Mouse (Mus musculus) 3134 (cell line): Measurements from ENCODE around the gene Dnm1.

Source experiments
- DNase-seq: peaks from one replicate; pipeline ENCODE4 v3.0.0-alpha.2; 2011; ENCODE audit warnings: low spot score; ENCODE audit not compliant: insufficient read length; ENCODE audit errors: extremely low read depth

The Dnm1 gene

DNA sequence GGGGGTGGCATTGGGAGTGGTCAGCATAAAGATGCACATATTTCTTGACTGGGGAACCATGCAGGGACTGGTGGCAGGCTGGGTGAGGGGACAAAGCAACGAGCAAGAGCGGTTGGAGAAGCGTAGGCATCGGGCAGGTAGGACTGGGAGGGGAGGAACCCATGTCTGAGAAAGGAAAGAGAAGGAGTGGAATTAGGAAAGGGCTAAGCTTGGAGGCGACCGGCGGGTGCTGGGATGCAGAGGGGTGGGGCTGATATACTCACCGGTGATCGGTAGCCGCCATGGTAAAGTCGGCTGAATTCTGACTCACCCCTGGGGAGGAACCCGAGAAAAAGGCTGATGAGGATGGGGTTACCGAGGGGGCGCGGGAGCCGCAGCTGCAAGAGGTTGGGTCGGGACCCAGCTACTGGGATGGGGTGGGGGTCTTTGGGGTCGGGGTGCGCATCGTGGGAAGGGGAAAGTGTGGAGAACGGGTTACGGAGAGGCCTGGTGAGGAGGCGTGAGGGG, 65.8 kb downstream of the Dnm1 start, which contains the start of gene Golga2:
Golga2 (plus strand) TSS at position 51 of the 507 bp plus-strand sequence.
- no peak for DNase-seq

DNA sequence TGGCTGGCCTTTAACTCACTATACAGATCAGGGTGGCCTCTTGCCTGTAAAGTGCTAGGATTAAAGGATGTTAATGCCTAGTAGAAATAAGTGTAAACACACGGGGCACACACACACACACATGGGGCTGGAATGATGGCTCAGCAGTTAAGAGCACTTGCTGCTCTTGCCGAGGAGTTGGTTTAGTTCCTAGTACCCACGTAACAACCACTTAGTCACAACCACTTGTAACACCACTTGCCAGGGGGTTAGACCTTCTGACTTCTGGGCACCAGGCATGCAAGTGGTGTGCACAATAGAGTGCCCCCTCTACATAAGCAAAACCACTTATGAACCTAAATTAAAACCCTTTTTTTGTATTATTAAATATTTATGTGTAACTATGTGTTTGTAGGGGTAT, 69.2 kb downstream of the Dnm1 start:
- no peak for DNase-seq

DNA sequence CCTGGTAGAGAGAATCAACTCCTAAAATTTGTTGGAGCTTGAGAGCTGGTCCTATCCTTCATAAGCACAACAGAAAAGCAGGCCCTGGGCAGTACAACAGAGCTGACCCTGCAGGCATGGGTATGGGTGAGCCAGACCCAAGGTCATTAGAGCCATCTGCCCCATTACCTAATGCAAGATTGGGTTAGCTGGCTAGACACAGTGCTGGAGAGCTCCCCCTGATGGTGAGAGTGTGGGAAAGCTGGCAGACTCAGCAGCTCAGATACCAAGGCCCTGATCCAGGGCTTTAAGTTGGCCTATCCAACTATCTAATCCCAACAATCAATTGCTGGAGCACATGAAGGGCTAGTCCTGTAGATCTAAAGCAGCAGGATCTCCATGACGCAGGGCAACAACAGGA, 70.4 kb downstream of the Dnm1 start:
- peak; percentile 20 for DNase-seq

DNA sequence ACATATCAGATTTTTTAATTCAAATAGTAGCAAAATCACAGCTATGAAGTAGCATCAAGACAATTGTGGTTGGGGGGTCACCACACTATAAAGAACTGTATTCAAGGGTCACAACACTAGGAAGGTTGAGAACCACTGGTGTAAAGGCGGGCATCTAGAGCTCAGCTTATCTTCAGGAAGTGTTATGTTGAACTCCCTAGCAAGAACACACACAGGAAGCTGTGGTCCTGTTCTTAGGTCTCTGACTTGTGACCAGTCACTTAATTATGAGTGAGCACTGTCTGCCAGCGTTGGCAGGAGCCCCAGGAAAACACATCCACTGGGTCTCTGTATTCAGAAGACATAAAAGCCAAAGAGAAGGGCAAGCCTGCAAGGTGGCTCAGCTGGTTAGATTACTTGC, 70.8 kb downstream of the Dnm1 start:
- DNase-seq: no peak

DNA sequence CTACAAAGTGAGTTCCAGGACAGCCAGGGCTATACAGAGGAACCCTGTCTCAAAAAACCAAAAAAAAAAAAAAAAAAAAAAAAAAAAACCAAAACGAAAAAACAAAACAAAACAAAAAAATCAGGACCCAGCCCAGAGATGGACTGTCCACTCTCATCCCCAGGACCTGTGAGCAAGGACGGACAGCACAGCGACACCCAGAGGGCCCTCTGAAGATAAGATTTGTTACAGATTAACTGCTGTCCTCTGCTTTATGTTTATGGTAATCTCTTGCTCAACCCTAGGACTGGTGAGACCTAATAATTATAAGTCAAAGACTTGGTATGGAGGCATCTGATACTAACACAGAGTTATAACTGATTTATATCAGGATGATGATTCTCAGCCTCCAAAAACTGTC, 77.3 kb downstream of the Dnm1 start:
- DNase-seq: no peak

DNA sequence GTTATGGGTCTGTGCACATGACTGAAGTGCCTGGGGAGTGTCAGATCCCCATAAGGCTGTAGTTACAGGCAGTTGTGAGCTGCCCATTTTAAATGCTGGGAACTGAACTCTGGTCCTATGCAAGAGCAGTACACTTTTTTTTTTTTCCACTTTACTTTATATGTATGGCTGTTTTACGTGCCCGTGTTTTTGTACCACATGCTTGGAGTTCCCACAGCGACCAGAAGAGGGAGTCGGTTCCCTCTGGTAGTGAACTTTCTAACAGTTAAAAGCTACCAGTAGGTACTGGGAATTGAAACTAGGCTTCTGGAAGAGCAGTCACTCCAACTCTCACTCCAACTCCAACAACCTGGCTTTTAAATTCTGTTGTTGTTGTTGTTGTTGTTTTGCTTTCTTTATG, 92.5 kb downstream of the Dnm1 start:
- DNase-seq: no peak

DNA sequence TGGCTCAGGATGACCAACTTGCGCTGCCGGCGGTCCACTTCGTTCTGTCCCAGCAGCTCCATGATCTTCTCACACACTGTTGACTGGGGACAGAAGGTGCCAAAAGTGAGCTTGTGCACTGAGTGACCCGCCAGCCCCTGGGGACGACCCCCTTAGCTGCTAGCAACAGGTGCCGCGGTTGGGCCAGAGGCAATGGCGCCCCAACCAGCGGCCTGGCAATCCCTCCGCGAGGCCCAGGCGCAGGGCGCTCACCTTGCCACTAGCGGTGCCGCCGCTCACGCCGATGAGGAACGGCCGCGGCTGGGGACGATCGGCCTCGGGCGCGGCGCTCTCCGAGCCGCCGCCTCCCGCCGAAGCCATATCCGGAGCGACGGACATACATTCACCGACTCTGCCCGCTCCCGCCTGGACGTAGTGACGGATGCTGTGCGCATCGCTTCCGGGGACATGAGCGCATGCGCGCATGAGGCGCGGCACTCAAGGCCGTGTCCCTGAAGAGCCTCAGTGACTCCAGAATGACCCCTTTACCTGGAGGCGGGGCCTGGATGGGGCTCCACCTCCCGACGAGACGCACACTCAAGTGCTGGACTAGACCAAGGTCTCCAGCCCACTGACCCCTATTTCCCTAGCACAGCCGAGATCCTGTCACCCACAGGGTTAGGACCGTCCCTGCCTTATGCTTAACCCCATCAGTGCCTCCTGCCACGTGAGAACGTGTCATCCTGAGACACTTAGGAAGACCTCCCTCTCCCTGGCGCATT, 93.3 kb downstream of the Dnm1 start, which contains the start of gene Uck1:
Uck1 (minus strand) TSS at position 503 of the 761 bp plus-strand sequence.
- peak; percentile 94 for DNase-seq

DNA sequence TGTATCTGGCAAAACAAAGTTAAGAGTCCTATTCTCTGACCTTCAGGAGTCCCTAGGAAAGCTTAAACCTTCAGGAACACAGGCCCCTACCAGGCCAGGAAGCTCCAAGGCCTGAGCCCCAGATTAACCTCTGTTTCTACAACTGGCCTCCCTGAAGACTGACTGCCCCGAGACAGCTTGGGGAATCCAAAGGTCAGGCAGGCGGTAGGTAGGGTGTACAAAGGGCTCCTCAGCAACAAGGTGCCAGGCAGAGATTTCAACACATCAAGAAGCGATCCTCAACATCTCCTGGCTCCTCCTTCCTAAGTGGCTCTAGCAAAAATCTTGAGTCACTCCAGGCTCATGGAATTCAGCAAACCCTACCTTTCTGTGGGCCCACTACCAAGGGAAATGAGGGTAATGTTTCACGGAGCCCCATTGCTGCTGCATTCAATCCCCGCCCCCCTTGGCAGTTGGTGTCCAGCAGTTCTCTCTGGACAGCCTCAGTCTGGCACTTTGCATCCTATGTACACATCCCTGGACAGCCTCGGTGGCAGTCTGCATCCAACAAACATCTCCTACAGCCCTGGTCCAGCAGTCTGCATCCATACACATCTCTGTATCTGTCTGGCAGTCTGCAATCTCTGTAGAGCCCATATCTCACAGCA, 94.1 kb downstream of the Dnm1 start:
- no peak for DNase-seq
